9 mouse cellular contexts compared by ENCODE assay signal in genomic region chr13:49129845-49130244, GRCm38 (mm10). TPM values are rescaled to one million over a fixed set of nuclear protein-coding genes. Genes with fewer than 3 reads are reported as not detected.
A peak's percentile ranks its signal among the peaks of the same experiment; 100 is the strongest.
DNase-seq lines count a peak whose midpoint lies in the region; ATAC-seq lines count a peak whose summit lies in the region.
"Had no signal": no experiment of that assay in that cellular context is flagged by ENCODE, and none has a peak within 500 bp of the region (broad histone marks: within the 10 kb centered on the region; RNA-seq: fewer than 3 reads in every experiment).

No protein-coding gene starts in this region.

- no peaks in the 10 kb centered on the region for H3K36me3 ChIP-seq in hindbrain, embryonic 14.5 days (replicated peaks; ENCODE audit: control insufficient read depth, insufficient read depth)
- H3K36me3 ChIP-seq in neural tube, embryonic 14.5 days (ENCODE audit: control insufficient read depth, insufficient read depth, low read length), result no peaks in the 10 kb centered on the region
- H3K36me3 ChIP-seq: liver, embryonic 15.5 days had no signal

- 5% methylated on average over 4 of the region's 4 CpGs for WGBS in hindbrain, embryonic 14.5 days
- 4% methylated on average over 4 of the region's 4 CpGs for WGBS in neural tube, embryonic 14.5 days

- no peaks in the 10 kb centered on the region for H3K27me3 ChIP-seq in hindbrain, embryonic 14.5 days (ENCODE audit: control insufficient read depth, insufficient read depth, low read length)
- H3K27me3 ChIP-seq in neural tube, embryonic 14.5 days (ENCODE audit: control insufficient read depth, insufficient read depth, low read length), result no peaks in the 10 kb centered on the region
- H3K27me3 ChIP-seq: liver, embryonic 15.5 days had no signal

- peak overlapping the region; percentile 3; the same call in 1 of the 2 replicates for H3K27ac ChIP-seq in hindbrain, embryonic 14.5 days
- H3K27ac ChIP-seq in neural tube, embryonic 14.5 days (ENCODE audit: low read depth, low read length), result no peak overlapping the region
- H3K27ac ChIP-seq: liver, embryonic 15.5 days had no signal

- no peak overlapping the region for H3K4me3 ChIP-seq in hindbrain, embryonic 14.5 days (replicated peaks; ENCODE audit: low read length)
- H3K4me3 ChIP-seq in neural tube, embryonic 14.5 days (ENCODE audit: low read depth, low read length), result no peak overlapping the region
- H3K4me3 ChIP-seq: liver, embryonic 15.5 days had no signal

- H3K9ac ChIP-seq in hindbrain, embryonic 14.5 days, result no peak overlapping the region
- H3K9ac ChIP-seq in neural tube, embryonic 14.5 days (replicated peaks; ENCODE audit: low read depth, low read length), result no peak overlapping the region
- H3K9ac ChIP-seq: liver, embryonic 15.5 days had no signal

- H3K4me2 ChIP-seq in hindbrain, embryonic 14.5 days (replicated peaks), result no peak overlapping the region
- H3K4me2 ChIP-seq in neural tube, embryonic 14.5 days (ENCODE audit: low read depth, low read length), result no peak overlapping the region
- H3K4me2 ChIP-seq: liver, embryonic 15.5 days had no signal

- DNase-seq in MN1 (ENCODE audit: low spot score) (peak; percentile 86), R1 (ENCODE audit: low read depth, low spot score) (peak; percentile 25)
- peak; percentile 64 to 75 for DNase-seq in gastrocnemius, adult 8-10 months (ENCODE audit: low spot score in 2 of 2)
- peak; percentile 56 for DNase-seq in hindbrain, embryonic 14.5 days (ENCODE audit: low spot score)
- no peak for DNase-seq in kidney, adult 9 months
- DNase-seq in kidney, adult 8-10 months, result no peak

- ATAC-seq in hindbrain, embryonic 14.5 days (ENCODE audit: low FRiP score), result peak; percentile 51
- peak; percentile 47 for ATAC-seq in neural tube, embryonic 14.5 days (ENCODE audit: low read depth)
- ATAC-seq in inflammation-experienced regulatory T-cells, adult 6 months, result no peak

- H3K9me3 ChIP-seq in hindbrain, embryonic 14.5 days (ENCODE audit: control insufficient read depth, low read length), result no peaks in the 10 kb centered on the region
- H3K9me3 ChIP-seq in neural tube, embryonic 14.5 days (ENCODE audit: control insufficient read depth, low read length), result no peaks in the 10 kb centered on the region
- H3K9me3 ChIP-seq: liver, embryonic 15.5 days had no signal

- H3K4me1 ChIP-seq in hindbrain, embryonic 14.5 days (replicated peaks; ENCODE audit: control insufficient read depth, insufficient read depth, low read length), result peaks cover 72% of the 10 kb centered on the region
- peaks cover 55% of the 10 kb centered on the region for H3K4me1 ChIP-seq in neural tube, embryonic 14.5 days (ENCODE audit: control insufficient read depth, insufficient read depth, low read length)

RNA-seq across cellular contexts. Expression of gene Wnk2, which starts 18.0 kb away (rescaled TPM):
- 10 to 100 TPM; 81.6 to 86.2 (median 81.9) TPM for total RNA-seq in gastrocnemius, adult 8-10 months (2022)
- 23.3 and 28.0 TPM in 2 replicates for polyA plus RNA-seq in hindbrain, embryonic 14.5 days (2014; fragmentation: Nextera tagmentation; extraction: Ambion mirVana)
- 26.5 and 33.1 TPM in 2 replicates for polyA plus RNA-seq in neural tube, embryonic 14.5 days (2014; fragmentation: Nextera tagmentation; extraction: Ambion mirVana)
- not detected for polyA plus RNA-seq in inflammation-experienced regulatory T-cells, adult 6 months (2017; shearing (Covaris generic))

RNA-seq across cellular contexts. Expression of gene Ninj1, which starts 57.4 kb away (rescaled TPM):
- 10 to 100 TPM; 15.4 to 22.5 (median 19.0) TPM for total RNA-seq in gastrocnemius, adult 8-10 months (2022)
- 33.3 and 33.5 TPM in 2 replicates for polyA plus RNA-seq in hindbrain, embryonic 14.5 days (2014; fragmentation: Nextera tagmentation; extraction: Ambion mirVana)
- 29.0 and 34.8 TPM in 2 replicates for polyA plus RNA-seq in neural tube, embryonic 14.5 days (2014; fragmentation: Nextera tagmentation; extraction: Ambion mirVana)
- polyA plus RNA-seq in inflammation-experienced regulatory T-cells, adult 6 months (2017; shearing (Covaris generic)), result 10 to 100 TPM; 19.6 to 30.9 (median 29.4) TPM

Comparison
In these comparisons a context has a peak if more than half of its experiments do, and no peak if none do; other contexts are left out.
1. DNase-seq: peak in MN1 (single experiment), R1 (single experiment), gastrocnemius, adult 8-10 months (2 of 2) and hindbrain, embryonic 14.5 days (single experiment); none in kidney, adult 9 months (single experiment) and kidney, adult 8-10 months (0 of 2).
2. RNA of gene Wnk2, which starts 18.0 kb away (polyA plus RNA-seq): 26.5 to 33.1 TPM in neural tube, embryonic 14.5 days and 23.3 to 28.0 TPM in hindbrain, embryonic 14.5 days; not detected in inflammation-experienced regulatory T-cells, adult 6 months; every median in the first group is over 10 times any median in the second.